Mouse (Mus musculus) neutrophil, adult 5-6 weeks (primary cell): ENCODE results near the gene Dcaf5. TPM values are rescaled to one million over a fixed set of nuclear protein-coding genes. Genes with fewer than 3 reads are reported as not detected.

Experiments
- ATAC-seq: fragments of 151-379, 151-347 bp; 2 replicates; pipeline ENCODE4 v1.8.0; 2017; ENCODE audit warnings: mild to moderate bottlenecking, moderate TSS enrichment; ENCODE audit not compliant: insufficient number of reproducible peaks, poor library complexity, low FRiP score, severe bottlenecking; ENCODE audit errors: extremely low read depth
- total RNA-seq: library from RNA; stranded (forward); fragments of 200-1000 nt; gene quantifications from 2 replicates; pipeline ENCODE4 v1.2.3, GENCODE M21; 2017

Dcaf5 gene
- total RNA-seq, 1 experiment from 2014 or later: 41.5 TPM

GRCm38 (mm10) chr12:80427683-80428082, 8.7 kb downstream of the Dcaf5 start:
- ATAC-seq: no peak

- ATAC-seq: no peak
Observed at GRCm38 (mm10) chr12:80415100-80415499, 21.3 kb downstream of the Dcaf5 start.

GRCm38 (mm10) chr12:80410855-80411254, 25.5 kb downstream of the Dcaf5 start:
- no peak for ATAC-seq

GRCm38 (mm10) chr12:80407824-80408223, 28.6 kb downstream of the Dcaf5 start:
- peak; percentile 88 for ATAC-seq

- peak; percentile 43; the same call in 1 of the 2 replicates for ATAC-seq
Observed at GRCm38 (mm10) chr12:80406650-80407049, 29.8 kb downstream of the Dcaf5 start.

- ATAC-seq: no peak
Observed at GRCm38 (mm10) chr12:80404139-80404538, 32.3 kb downstream of the Dcaf5 start.

- no peak for ATAC-seq
Observed at GRCm38 (mm10) chr12:80399147-80399546, 37.3 kb downstream of the Dcaf5 start.

GRCm38 (mm10) chr12:80396397-80396796, 40.0 kb downstream of the Dcaf5 start:
- no peak for ATAC-seq

GRCm38 (mm10) chr12:80395270-80395669, 41.1 kb downstream of the Dcaf5 start:
- no peak for ATAC-seq

GRCm38 (mm10) chr12:80394045-80394444, 42.4 kb downstream of the Dcaf5 start:
- no peak for ATAC-seq

- ATAC-seq: 0 out of 2 replicates have a peak, but pooled peaks have one; percentile 9
Observed at GRCm38 (mm10) chr12:80389448-80389847, 47.0 kb downstream of the Dcaf5 start.

- ATAC-seq: no peak
Observed at GRCm38 (mm10) chr12:80387326-80387725, 49.1 kb downstream of the Dcaf5 start.

- ATAC-seq: no peak
Observed at GRCm38 (mm10) chr12:80385361-80385760, 51.0 kb downstream of the Dcaf5 start.

- ATAC-seq: no peak
Observed at GRCm38 (mm10) chr12:80383478-80383877, 52.9 kb downstream of the Dcaf5 start.

- ATAC-seq: no peak
Observed at GRCm38 (mm10) chr12:80382794-80383193, 53.6 kb downstream of the Dcaf5 start.

GRCm38 (mm10) chr12:80379831-80380457, 56.5 kb downstream of the Dcaf5 start:
- ATAC-seq: no peak

GRCm38 (mm10) chr12:80379393-80379792, 57.0 kb downstream of the Dcaf5 start:
- no peak for ATAC-seq

- no peak for ATAC-seq
Observed at GRCm38 (mm10) chr12:80377604-80378003, 58.8 kb downstream of the Dcaf5 start.

- ATAC-seq: no peak
Observed at GRCm38 (mm10) chr12:80375721-80376120, 60.7 kb downstream of the Dcaf5 start.

- ATAC-seq: no peak
Observed at GRCm38 (mm10) chr12:80374736-80375135, 61.7 kb downstream of the Dcaf5 start.

GRCm38 (mm10) chr12:80372946-80373345, 63.5 kb downstream of the Dcaf5 start:
- ATAC-seq: no peak
